In the genomic region with DNA sequence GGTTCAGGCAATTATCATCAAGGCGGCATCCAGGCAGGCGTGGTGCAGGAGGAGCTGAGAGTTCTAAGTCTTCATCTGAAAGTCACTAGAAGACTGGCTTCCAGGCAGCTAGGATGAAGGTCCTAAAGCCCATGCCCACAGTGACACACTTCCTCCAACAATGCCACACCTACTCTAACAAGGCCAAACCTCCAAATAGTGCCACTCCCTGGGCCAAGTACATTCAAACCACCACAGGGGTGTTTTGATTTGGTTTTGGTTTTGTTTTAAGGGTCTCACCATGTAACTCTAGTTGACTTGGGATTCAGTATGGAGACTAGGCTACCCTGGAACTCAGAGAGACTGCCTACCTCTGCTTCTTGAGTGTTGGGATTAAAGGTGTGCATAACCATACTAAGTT, we compare ENCODE assay signal across 8 mouse cellular contexts. TPM values are rescaled to one million over a fixed set of nuclear protein-coding genes. Genes with fewer than 3 reads are reported as not detected.
DNase-seq lines count a peak whose midpoint lies in the region; ATAC-seq and TF ChIP-seq lines count a peak whose summit lies in the region.

A gene (minus strand): TSS at position 101 of the 400 bp plus-strand sequence.

- no peaks in the 10 kb centered on the region for H3K9me3 ChIP-seq in midbrain, embryonic 15.5 days

- TF ChIP-seq CTCF in left cerebral cortex, adult 2 months (IDR thresholded peaks at IDR 0.05) = no peak

- H3K9ac ChIP-seq in midbrain, embryonic 15.5 days = no peak within 1 kb of the TSS

- peaks cover 10% of the 10 kb centered on the region for H3K27me3 ChIP-seq in midbrain, embryonic 15.5 days (replicated peaks)

- ATAC-seq in granulocyte monocyte progenitor cell, adult 5-6 weeks (replicated peaks; ENCODE audit: poor library complexity, severe bottlenecking) = no peak
- no peak for ATAC-seq in midbrain, embryonic 15.5 days (replicated peaks)

- H3K4me2 ChIP-seq in midbrain, embryonic 15.5 days = peak within 1 kb of the TSS; percentile 68

- DNase-seq in left cerebral cortex, adult 2 months (ENCODE audit: extremely low spot score in 1 of 2, low spot score in 2 of 2) = no peak
- no peak for DNase-seq in left cerebral cortex, postnatal 4 days
- no peak for DNase-seq in adrenal gland, postnatal 25 days
- no peak for DNase-seq in layer of hippocampus, postnatal 10 days (ENCODE audit: low spot score in 2 of 2)
- no peak for DNase-seq in Muller cell, postnatal 12 days (ENCODE audit: inconsistent ontology term)
- no peak for DNase-seq in urinary bladder, postnatal 10 days (ENCODE audit: low spot score)

- intact Hi-C loops in left cerebral cortex, adult 2 months (cut with DNase I) = no loop called here
- intact Hi-C loops in left cerebral cortex, postnatal 4 days (cut with DNase I) = no loop called here

- H3K4me3 ChIP-seq in left cerebral cortex, adult 2 months = peak within 1 kb of the TSS; percentile 82
- H3K4me3 ChIP-seq in midbrain, embryonic 15.5 days = 0 out of 2 replicates have a peak within 1 kb of the TSS, but pooled peaks have one; percentile 40

- H3K36me3 ChIP-seq in midbrain, embryonic 15.5 days (replicated peaks) = no peaks in the 10 kb centered on the region

- 87% methylated on average over 2 of the region's 2 CpGs for WGBS in midbrain, embryonic 15.5 days

- peaks cover 10% of the 10 kb centered on the region for H3K4me1 ChIP-seq in midbrain, embryonic 15.5 days

- H3K27ac ChIP-seq in left cerebral cortex, adult 2 months = peak within 1 kb of the TSS; percentile 85
- H3K27ac ChIP-seq in midbrain, embryonic 15.5 days = no peak within 1 kb of the TSS

RNA-seq across cellular contexts. Expression of the gene that starts here (rescaled TPM):
- total RNA-seq in left cerebral cortex, adult 2 months (2021) = 10 to 100 TPM; 19.4 to 22.0 TPM
- 1 to 10 TPM; 5.2 to 5.3 TPM for total RNA-seq in left cerebral cortex, postnatal 4 days (2021)
- 83.1 and 84.7 TPM in 2 replicates for total RNA-seq in adrenal gland, postnatal 25 days (2021)
- total RNA-seq in granulocyte monocyte progenitor cell, adult 5-6 weeks (2014; fragmentation: Nextera tagmentation) = 21.9 and 24.6 TPM in 2 replicates
- 13.8 and 15.0 TPM in 2 replicates for total RNA-seq in granulocyte monocyte progenitor cell, adult 5-6 weeks (2017)
- 10 to 100 TPM; 10.5 to 11.6 TPM for total RNA-seq in layer of hippocampus, postnatal 10 days (2021)
- polyA plus RNA-seq in midbrain, embryonic 15.5 days (2015; fragmentation: Nextera tagmentation; extraction: Ambion mirVana) = 7.5 and 9.4 TPM in 2 replicates
